Mouse (Mus musculus): ENCODE measurements around the gene Tnfaip1. TPM values are rescaled to one million over a fixed set of nuclear protein-coding genes. Genes with fewer than 3 reads are reported as not detected.

Gene Tnfaip1
- polyA plus RNA-seq, 2 experiments from 2014 or later = 12.1 to 14.6 TPM

GRCm38 (mm10) chr11:78499004-78499403, 37.1 kb downstream of the Tnfaip1 start, which contains the start of gene Vtn:
Gene Vtn (plus strand): TSS chr11:78499091.
- no peak for ATAC-seq

DNA sequence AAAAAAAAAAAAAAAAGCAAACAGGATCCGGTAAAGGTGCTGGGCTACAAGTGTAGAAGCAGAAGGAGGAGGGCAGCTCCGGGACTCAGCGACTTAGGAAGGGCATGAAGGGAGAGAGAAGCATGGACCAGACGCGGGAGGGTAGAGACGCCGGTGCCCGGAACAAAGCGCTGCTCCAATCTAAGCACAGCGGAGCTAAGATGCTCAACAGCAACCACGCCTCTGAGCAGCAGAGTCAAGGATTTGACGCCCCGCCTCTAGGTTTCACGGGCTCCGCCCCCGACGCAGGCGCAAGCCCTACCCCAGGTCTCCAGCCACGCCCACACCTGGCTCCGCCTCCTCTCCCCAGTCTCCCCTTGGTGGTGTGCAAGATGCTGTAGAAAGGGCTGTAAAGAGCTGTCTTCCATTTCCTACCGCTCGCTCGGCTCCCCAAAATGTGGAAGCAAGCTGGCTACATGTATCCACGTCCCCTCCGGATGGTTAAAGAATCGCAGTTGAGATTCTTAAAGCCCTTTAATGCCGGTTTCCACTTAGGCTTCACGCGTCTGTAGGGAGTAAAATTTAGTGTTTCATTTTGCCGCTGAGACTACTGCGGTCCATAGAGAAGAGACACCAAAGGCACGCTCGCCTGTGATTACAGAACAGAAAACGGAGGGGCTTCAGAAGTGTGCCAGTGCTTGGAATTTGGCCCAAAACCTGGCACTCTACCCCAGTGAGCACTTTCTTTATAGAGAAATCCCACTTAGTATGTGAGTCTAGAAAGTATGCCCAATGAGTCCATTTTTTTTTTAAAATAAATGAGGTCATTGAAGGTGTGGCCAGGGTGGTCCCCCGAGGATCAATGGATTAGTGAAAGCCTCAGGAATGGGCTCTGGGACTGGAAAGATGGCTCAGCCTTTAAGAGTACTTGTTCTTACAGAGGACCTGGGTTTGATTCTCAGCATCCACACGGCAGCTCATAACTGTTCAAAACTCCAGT, 38.3 kb downstream of the Tnfaip1 start, which contains the start of gene Sarm1:
Gene Sarm1, minus strand, starts transcription at position 211 of the 979 bp plus-strand sequence.
- peak; percentile 99 for ATAC-seq

- ATAC-seq = no peak
These were observed 39.0 kb downstream of the Tnfaip1 start for GRCm38 (mm10) chr11:78497071-78497541.

DNA sequence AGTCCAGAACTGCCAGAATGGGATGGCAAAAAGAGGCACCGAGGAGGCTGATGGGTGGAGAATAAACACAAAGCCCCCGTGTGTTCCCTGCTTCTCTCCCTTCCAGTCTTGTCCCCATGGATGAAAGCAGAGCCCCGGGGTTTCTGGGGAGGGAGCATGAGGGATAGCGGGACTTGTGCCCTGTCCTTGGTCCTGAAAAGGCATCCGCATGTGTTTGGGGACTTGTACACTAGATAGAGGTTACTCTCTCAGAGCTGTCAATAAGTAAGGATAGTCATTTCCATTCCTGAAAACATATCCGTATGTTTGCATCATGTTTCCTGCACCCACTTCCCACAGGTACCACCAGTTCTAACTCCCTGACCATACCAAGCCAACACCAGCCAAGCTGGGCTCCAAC, 40.2 kb downstream of the Tnfaip1 start:
- no peak for ATAC-seq

GRCm38 (mm10) chr11:78490781-78491241, 45.3 kb downstream of the Tnfaip1 start:
- ATAC-seq = no peak

DNA sequence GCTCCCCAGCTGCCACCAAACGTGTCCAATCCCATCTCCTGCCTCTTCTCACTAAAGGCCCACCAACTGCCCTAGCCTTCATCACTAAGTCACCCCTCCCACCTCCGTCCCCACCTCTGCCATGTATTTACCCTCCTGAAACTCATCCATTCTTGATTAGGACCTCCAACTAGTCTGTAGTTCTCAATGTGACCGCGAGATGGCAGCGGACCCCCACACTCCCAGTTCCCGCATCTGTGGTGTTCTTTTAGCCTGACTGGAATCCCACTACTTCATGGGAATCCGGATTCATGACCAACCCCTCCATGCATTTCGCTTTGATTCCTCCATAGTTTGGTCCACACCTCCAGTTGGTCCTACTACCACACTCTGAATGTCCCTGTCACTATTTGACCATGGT, 48.0 kb downstream of the Tnfaip1 start:
- no peak for ATAC-seq

DNA sequence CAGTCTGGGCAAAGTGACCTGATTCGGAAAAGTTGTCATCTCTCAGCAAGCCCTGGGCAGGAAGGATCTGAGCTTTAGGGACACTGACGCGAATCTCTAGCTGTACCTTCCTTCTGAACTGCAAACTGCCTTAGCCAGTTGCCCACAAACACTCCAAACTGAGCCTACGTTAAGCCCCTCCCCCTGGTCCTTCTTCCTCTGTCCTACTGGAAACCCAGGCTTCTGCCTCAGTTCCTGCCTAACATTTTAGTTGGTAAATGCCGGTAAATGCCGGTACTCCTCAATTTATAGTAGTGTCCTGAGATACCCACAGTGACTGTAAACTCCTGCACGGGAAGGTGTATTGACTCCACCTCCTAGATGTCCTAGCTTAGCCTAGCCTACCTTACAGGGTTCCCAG, 52.5 kb downstream of the Tnfaip1 start:
- no peak for ATAC-seq

GRCm38 (mm10) chr11:78475289-78475688, 60.8 kb downstream of the Tnfaip1 start:
- no peak for ATAC-seq

Other genes starting within 250 kb of the Tnfaip1 start
- 1 to 10 TPM in 1 of 2 experiments, under 1 TPM in 1; 0.65 to 1.2 TPM for gene BC030499, start 245.5 kb downstream of the Tnfaip1 start, polyA plus RNA-seq (2017; shearing (Covaris generic))
- 1 to 10 TPM; 7.3 to 7.4 TPM for gene Spag5, start 234.8 kb downstream of the Tnfaip1 start, polyA plus RNA-seq (2017; shearing (Covaris generic))
- gene Aldoc, start 213.4 kb downstream of the Tnfaip1 start, polyA plus RNA-seq (2017; shearing (Covaris generic)) = 1 to 10 TPM; 5.6 to 8.6 TPM
- gene Pigs, start 207.9 kb downstream of the Tnfaip1 start, polyA plus RNA-seq (2017; shearing (Covaris generic)) = 10 to 100 TPM; 43.6 to 66.6 TPM
- gene Unc119, start 192.8 kb downstream of the Tnfaip1 start, polyA plus RNA-seq (2017; shearing (Covaris generic)) = 10 to 100 TPM; 17.0 to 17.6 TPM
- gene Foxn1, start 149.8 kb downstream of the Tnfaip1 start, polyA plus RNA-seq (2017; shearing (Covaris generic)) = not detected
- gene Slc13a2, start 114.1 kb downstream of the Tnfaip1 start, polyA plus RNA-seq (2017; shearing (Covaris generic)) = not detected
- gene Slc46a1, start 70.6 kb downstream of the Tnfaip1 start, polyA plus RNA-seq (2017; shearing (Covaris generic)) = 1 to 10 TPM; 1.0 to 1.4 TPM
- gene Sarm1, start 38.6 kb downstream of the Tnfaip1 start, polyA plus RNA-seq (2017; shearing (Covaris generic)) = 1 to 10 TPM; 1.0 to 1.7 TPM
- gene Vtn, start 37.2 kb downstream of the Tnfaip1 start, polyA plus RNA-seq (2017; shearing (Covaris generic)) = not detected
- gene Sebox, start 32.9 kb downstream of the Tnfaip1 start, polyA plus RNA-seq (2017; shearing (Covaris generic)) = not detected
- gene Tmem199, start 24.2 kb downstream of the Tnfaip1 start, polyA plus RNA-seq (2017; shearing (Covaris generic)) = 10 to 100 TPM; 47.9 to 58.6 TPM
- 10 to 100 TPM; 11.2 to 12.9 TPM for gene Poldip2, start 24.1 kb downstream of the Tnfaip1 start, polyA plus RNA-seq (2017; shearing (Covaris generic))
- gene Ift20, start within 50 bp of the Tnfaip1 start, polyA plus RNA-seq (2017; shearing (Covaris generic)) = 100 to 1,000 TPM; 114 to 134 TPM
- 10 to 100 TPM; 23.3 to 28.4 TPM for gene Tmem97, start 14.4 kb upstream of the Tnfaip1 start, polyA plus RNA-seq (2017; shearing (Covaris generic))
- 10 to 100 TPM; 23.8 to 30.5 TPM for gene Nlk, start 161.0 kb upstream of the Tnfaip1 start, polyA plus RNA-seq (2017; shearing (Covaris generic))
- 10 to 100 TPM; 38.4 to 46.6 TPM for gene Ccnq, start 215.4 kb upstream of the Tnfaip1 start, polyA plus RNA-seq (2017; shearing (Covaris generic))